Mouse (Mus musculus) erythroblast, embryonic 14.5 days (primary cell): ENCODE measurements around the gene Serpina1e.

Source experiments
- GATA1 ChIP-seq: IDR thresholded peaks from 2 replicates; pipeline ENCODE4 v1.6.1; 2012; ENCODE audit warnings: low read length, inconsistent platforms, mixed read lengths
- TAL1 ChIP-seq: IDR thresholded peaks from 3 replicates; pipeline ENCODE4 v1.6.1; 2012; ENCODE audit warnings: low read length, inconsistent platforms, mixed read lengths

GRCm38 (mm10) chr12:103981646-103982360 lies 23.0 kb upstream of the Serpina1e start:
- TF ChIP-seq GATA1, result no peak
- TF ChIP-seq TAL1, result no peak
